Mouse (Mus musculus): ENCODE data around the gene Kcnd1. TPM values are rescaled to one million over a fixed set of nuclear protein-coding genes. Genes with fewer than 3 reads are reported as not detected.

Gene Kcnd1
- polyA plus RNA-seq, 1 experiment from 2014 or later = 1.7 TPM

- H3K4me2 ChIP-seq (replicated peaks; ENCODE audit: low read depth, low read length) = no peak overlapping the region
- no peaks in the 10 kb centered on the region for H3K27me3 ChIP-seq (ENCODE audit: insufficient read depth, low read length)
- H3K4me3 ChIP-seq (ENCODE audit: low read length) = no peak overlapping the region
- no peak overlapping the region for H3K9ac ChIP-seq (replicated peaks; ENCODE audit: low read length)
- no peaks in the 10 kb centered on the region for H3K9me3 ChIP-seq (ENCODE audit: low read length)
- H3K27ac ChIP-seq (ENCODE audit: low read length) = no peak overlapping the region
- no peak for ATAC-seq (ENCODE audit: low FRiP score, low TSS enrichment)
- no peaks in the 10 kb centered on the region for H3K36me3 ChIP-seq (ENCODE audit: insufficient read depth, low read length)
- WGBS = 67% methylated on average over 2 of the region's 2 CpGs
- peaks cover 12% of the 10 kb centered on the region; the same call in 1 of the 2 replicates for H3K4me1 ChIP-seq (ENCODE audit: insufficient read depth, low read length)
Measured at GRCm38 (mm10) chrX:7847845-7848244, 25.8 kb downstream of the Kcnd1 start.

DNA sequence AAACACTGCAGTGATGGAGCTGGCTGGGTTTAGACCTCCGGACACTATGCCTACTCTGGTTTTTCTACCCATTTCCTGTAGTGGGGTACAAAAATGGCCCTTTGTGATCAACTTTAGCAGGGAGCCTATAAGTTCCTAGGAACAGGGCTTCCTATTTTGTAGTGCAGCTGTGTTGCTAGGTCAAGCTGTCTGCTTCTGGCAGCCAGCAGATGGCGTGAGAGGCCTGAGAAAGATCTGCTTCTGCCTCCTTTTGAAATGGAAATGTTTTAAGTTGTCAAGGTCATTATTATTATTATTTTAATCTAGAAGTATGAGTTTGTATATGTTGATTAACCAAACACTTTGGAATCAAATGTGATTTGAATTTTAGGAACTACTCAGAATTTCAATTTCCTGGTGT is 32.5 kb downstream of the Kcnd1 start:
- Histone ChIP-seq H3K9me3 (ENCODE audit: low read length) (no peaks in the 10 kb centered on the region), H3K4me2 (replicated peaks; ENCODE audit: low read depth, low read length) (no peak overlapping the region), H3K27me3 (ENCODE audit: insufficient read depth, low read length) (no peaks in the 10 kb centered on the region), H3K36me3 (ENCODE audit: insufficient read depth, low read length) (no peaks in the 10 kb centered on the region), H3K4me1 (ENCODE audit: insufficient read depth, low read length) (no peaks in the 10 kb centered on the region), H3K9ac (replicated peaks; ENCODE audit: low read length) (no peak overlapping the region), H3K4me3 (ENCODE audit: low read length) (no peak overlapping the region), H3K27ac (ENCODE audit: low read length) (no peak overlapping the region)
- no peak for ATAC-seq (ENCODE audit: low FRiP score, low TSS enrichment)
- WGBS = 41% methylated on average over 2 of the region's 2 CpGs

DNA sequence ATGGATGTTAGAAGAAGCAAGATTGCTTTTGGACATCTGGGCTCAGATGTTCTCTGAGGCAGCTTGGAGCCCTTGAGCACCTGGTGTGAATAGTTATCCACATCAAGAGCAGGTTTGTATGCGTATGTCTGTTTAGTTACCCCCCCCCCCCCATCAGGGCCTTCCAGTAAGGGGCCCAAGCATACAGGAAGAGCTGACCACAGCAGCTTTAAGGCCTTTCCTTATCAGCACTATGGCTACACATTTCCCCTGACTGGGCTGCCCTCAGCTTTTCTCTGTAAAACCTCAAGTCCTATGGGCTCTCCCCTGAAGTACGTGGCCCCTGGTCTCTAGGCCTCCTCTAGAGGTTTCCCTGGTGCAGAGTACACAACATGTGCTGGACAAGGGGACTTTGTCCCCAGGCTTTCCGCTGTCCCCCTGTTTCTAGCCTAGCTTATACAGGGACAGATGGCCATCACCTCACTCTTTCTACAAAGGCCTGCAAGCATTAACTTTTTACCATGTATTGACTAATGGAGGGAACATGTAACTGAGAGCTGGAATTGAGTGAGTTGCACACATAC is 37.2 kb downstream of the Kcnd1 start:
- Histone ChIP-seq H3K27me3 (ENCODE audit: insufficient read depth, low read length) (no peaks in the 10 kb centered on the region), H3K9me3 (ENCODE audit: low read length) (no peaks in the 10 kb centered on the region), H3K9ac (replicated peaks; ENCODE audit: low read length) (no peak overlapping the region), H3K4me1 (ENCODE audit: insufficient read depth, low read length) (no peaks in the 10 kb centered on the region), H3K4me2 (replicated peaks; ENCODE audit: low read depth, low read length) (no peak overlapping the region), H3K27ac (ENCODE audit: low read length) (no peak overlapping the region), H3K4me3 (ENCODE audit: low read length) (no peak overlapping the region), H3K36me3 (ENCODE audit: insufficient read depth, low read length) (no peaks in the 10 kb centered on the region)
- WGBS = 89% methylated on average over 3 of the region's 3 CpGs
- no peak for ATAC-seq (ENCODE audit: low FRiP score, low TSS enrichment)

DNA sequence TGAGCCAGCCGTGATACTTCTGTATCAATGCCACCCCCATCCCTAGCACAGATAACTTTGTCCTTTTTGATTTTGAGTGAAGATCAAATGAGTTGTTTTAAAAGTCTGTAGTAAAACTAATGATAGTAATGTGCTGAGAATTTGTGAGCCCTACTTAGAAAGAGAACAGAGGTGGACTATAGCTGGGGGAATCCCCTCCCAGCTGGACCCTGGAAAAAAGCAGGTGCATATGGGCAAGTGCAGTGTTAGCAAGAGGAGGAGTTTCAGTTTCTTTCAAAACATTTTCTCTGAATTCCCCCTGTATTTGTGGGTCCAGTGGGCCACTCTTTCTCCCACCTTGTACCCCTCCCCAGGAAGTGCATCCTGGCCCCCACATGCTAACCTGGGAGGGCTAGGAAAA is 41.1 kb downstream of the Kcnd1 start:
- no peak overlapping the region for H3K4me3 ChIP-seq (ENCODE audit: low read length)
- no peak overlapping the region for H3K4me2 ChIP-seq (replicated peaks; ENCODE audit: low read depth, low read length)
- H3K27ac ChIP-seq (ENCODE audit: low read length) = no peak overlapping the region
- 0 out of 2 replicates have a peak, but pooled peaks cover 5% of the 10 kb centered on the region for H3K36me3 ChIP-seq (ENCODE audit: insufficient read depth, low read length)
- 90% methylated on average over 1 of the region's 1 CpGs for WGBS
- no peaks in the 10 kb centered on the region for H3K4me1 ChIP-seq (ENCODE audit: insufficient read depth, low read length)
- no peaks in the 10 kb centered on the region for H3K27me3 ChIP-seq (ENCODE audit: insufficient read depth, low read length)
- H3K9ac ChIP-seq (replicated peaks; ENCODE audit: low read length) = no peak overlapping the region
- H3K9me3 ChIP-seq (ENCODE audit: low read length) = no peaks in the 10 kb centered on the region
- no peak for ATAC-seq (ENCODE audit: low FRiP score, low TSS enrichment)

- H3K27me3 ChIP-seq (ENCODE audit: insufficient read depth, low read length) = no peaks in the 10 kb centered on the region
- no peaks in the 10 kb centered on the region for H3K4me1 ChIP-seq (ENCODE audit: insufficient read depth, low read length)
- H3K27ac ChIP-seq (ENCODE audit: low read length) = no peak overlapping the region
- H3K9me3 ChIP-seq (ENCODE audit: low read length) = no peaks in the 10 kb centered on the region
- H3K36me3 ChIP-seq (ENCODE audit: insufficient read depth, low read length) = 0 out of 2 replicates have a peak, but pooled peaks cover 5% of the 10 kb centered on the region
- ATAC-seq (ENCODE audit: low FRiP score, low TSS enrichment) = no peak
- H3K9ac ChIP-seq (replicated peaks; ENCODE audit: low read length) = no peak overlapping the region
- no peak overlapping the region for H3K4me3 ChIP-seq (ENCODE audit: low read length)
- 80% methylated on average over 3 of the region's 3 CpGs for WGBS
- H3K4me2 ChIP-seq (replicated peaks; ENCODE audit: low read depth, low read length) = no peak overlapping the region
Measured at GRCm38 (mm10) chrX:7864551-7864950, 42.5 kb downstream of the Kcnd1 start.

DNA sequence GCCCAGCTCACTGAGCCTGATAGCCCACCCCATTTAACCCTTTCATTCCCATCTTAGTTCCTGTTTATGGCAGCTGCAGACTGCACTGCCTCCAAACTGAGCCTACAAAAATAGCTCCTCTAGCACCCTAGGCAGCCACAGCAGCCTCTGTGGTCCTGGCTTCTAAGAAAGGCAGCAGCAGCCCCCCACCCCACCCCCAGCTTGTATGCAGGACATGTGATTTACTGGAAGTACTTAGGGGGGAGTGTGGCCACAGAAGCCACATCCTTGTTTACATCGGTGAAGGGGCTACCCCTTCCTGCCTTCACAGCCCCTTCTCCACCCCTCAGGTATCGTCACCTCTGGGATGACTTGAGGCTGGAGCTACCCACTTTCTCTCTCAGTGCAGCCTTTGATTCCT is 43.3 kb downstream of the Kcnd1 start:
- no peaks in the 10 kb centered on the region for H3K4me1 ChIP-seq (ENCODE audit: insufficient read depth, low read length)
- H3K27ac ChIP-seq (ENCODE audit: low read length) = no peak overlapping the region
- H3K4me2 ChIP-seq (replicated peaks; ENCODE audit: low read depth, low read length) = no peak overlapping the region
- WGBS = 73% methylated on average over 2 of the region's 2 CpGs
- no peaks in the 10 kb centered on the region for H3K9me3 ChIP-seq (ENCODE audit: low read length)
- ATAC-seq (ENCODE audit: low FRiP score, low TSS enrichment) = no peak
- 0 out of 2 replicates have a peak, but pooled peaks cover 5% of the 10 kb centered on the region for H3K36me3 ChIP-seq (ENCODE audit: insufficient read depth, low read length)
- no peaks in the 10 kb centered on the region for H3K27me3 ChIP-seq (ENCODE audit: insufficient read depth, low read length)
- H3K4me3 ChIP-seq (ENCODE audit: low read length) = no peak overlapping the region
- H3K9ac ChIP-seq (replicated peaks; ENCODE audit: low read length) = no peak overlapping the region

GRCm38 (mm10) chrX:7865786-7866185 is 43.7 kb downstream of the Kcnd1 start:
- ATAC-seq (ENCODE audit: low FRiP score, low TSS enrichment) = no peak
- H3K4me1 ChIP-seq (ENCODE audit: insufficient read depth, low read length) = no peaks in the 10 kb centered on the region
- H3K4me2 ChIP-seq (replicated peaks; ENCODE audit: low read depth, low read length) = no peak overlapping the region
- H3K9ac ChIP-seq (replicated peaks; ENCODE audit: low read length) = no peak overlapping the region
- H3K9me3 ChIP-seq (ENCODE audit: low read length) = no peaks in the 10 kb centered on the region
- no peak overlapping the region for H3K27ac ChIP-seq (ENCODE audit: low read length)
- no peaks in the 10 kb centered on the region for H3K27me3 ChIP-seq (ENCODE audit: insufficient read depth, low read length)
- 0 out of 2 replicates have a peak, but pooled peaks cover 5% of the 10 kb centered on the region for H3K36me3 ChIP-seq (ENCODE audit: insufficient read depth, low read length)
- no peak overlapping the region for H3K4me3 ChIP-seq (ENCODE audit: low read length)
- WGBS = 80% methylated on average over 2 of the region's 2 CpGs

- ATAC-seq (ENCODE audit: low FRiP score, low TSS enrichment) = no peak
- Histone ChIP-seq H3K4me3 (ENCODE audit: low read length) (no peak overlapping the region), H3K4me2 (replicated peaks; ENCODE audit: low read depth, low read length) (no peak overlapping the region), H3K36me3 (ENCODE audit: insufficient read depth, low read length) (peaks cover 9% of the 10 kb centered on the region; the same call in 1 of the 2 replicates), H3K27ac (ENCODE audit: low read length) (no peak overlapping the region), H3K9me3 (ENCODE audit: low read length) (no peaks in the 10 kb centered on the region), H3K27me3 (ENCODE audit: insufficient read depth, low read length) (no peaks in the 10 kb centered on the region), H3K9ac (replicated peaks; ENCODE audit: low read length) (no peak overlapping the region), H3K4me1 (ENCODE audit: insufficient read depth, low read length) (no peaks in the 10 kb centered on the region)
- WGBS = 97% methylated on average over 1 of the region's 1 CpGs
Measured at GRCm38 (mm10) chrX:7867141-7867540, 45.1 kb downstream of the Kcnd1 start.

- H3K4me3 ChIP-seq (ENCODE audit: low read length) = no peak overlapping the region
- no peak overlapping the region for H3K9ac ChIP-seq (replicated peaks; ENCODE audit: low read length)
- H3K9me3 ChIP-seq (ENCODE audit: low read length) = no peaks in the 10 kb centered on the region
- peaks cover 19% of the 10 kb centered on the region for H3K36me3 ChIP-seq (ENCODE audit: insufficient read depth, low read length)
- 47% methylated on average over 2 of the region's 2 CpGs for WGBS
- H3K4me1 ChIP-seq (ENCODE audit: insufficient read depth, low read length) = no peaks in the 10 kb centered on the region
- H3K4me2 ChIP-seq (replicated peaks; ENCODE audit: low read depth, low read length) = no peak overlapping the region
- no peaks in the 10 kb centered on the region for H3K27me3 ChIP-seq (ENCODE audit: insufficient read depth, low read length)
- no peak for ATAC-seq (ENCODE audit: low FRiP score, low TSS enrichment)
- H3K27ac ChIP-seq (ENCODE audit: low read length) = no peak overlapping the region
Measured at GRCm38 (mm10) chrX:7868506-7868905, 46.4 kb downstream of the Kcnd1 start.

DNA sequence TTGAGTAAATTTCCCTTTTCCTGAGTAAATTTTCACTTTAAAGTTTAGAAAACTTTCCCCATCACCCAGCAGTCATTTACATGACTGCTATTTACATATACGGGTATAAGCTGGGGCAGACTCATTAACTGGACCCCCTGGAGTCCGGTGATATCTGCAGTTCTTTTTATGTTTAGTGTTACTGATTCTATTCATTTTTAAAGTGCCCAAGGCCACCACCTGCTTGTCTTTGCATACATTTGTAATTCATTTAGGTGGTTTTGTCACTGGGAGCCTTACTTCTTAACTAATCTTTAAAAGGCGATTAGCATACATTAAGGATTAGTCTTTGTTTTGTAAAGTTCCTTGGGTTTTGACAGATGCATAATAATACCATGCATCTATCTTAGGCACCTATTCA is 47.7 kb downstream of the Kcnd1 start:
- Histone ChIP-seq H3K4me3 (ENCODE audit: low read length) (no peak overlapping the region), H3K9ac (replicated peaks; ENCODE audit: low read length) (no peak overlapping the region), H3K9me3 (ENCODE audit: low read length) (no peaks in the 10 kb centered on the region), H3K36me3 (ENCODE audit: insufficient read depth, low read length) (peaks cover 23% of the 10 kb centered on the region), H3K27ac (ENCODE audit: low read length) (no peak overlapping the region), H3K4me1 (ENCODE audit: insufficient read depth, low read length) (no peaks in the 10 kb centered on the region), H3K27me3 (ENCODE audit: insufficient read depth, low read length) (no peaks in the 10 kb centered on the region), H3K4me2 (replicated peaks; ENCODE audit: low read depth, low read length) (no peak overlapping the region)
- 47% methylated on average over 3 of the region's 3 CpGs for WGBS
- ATAC-seq (ENCODE audit: low FRiP score, low TSS enrichment) = no peak

Measured in kidney, embryonic 16.5 days (tissue).